Mouse (Mus musculus): ENCODE results near the gene AL732309.1.

DNA sequence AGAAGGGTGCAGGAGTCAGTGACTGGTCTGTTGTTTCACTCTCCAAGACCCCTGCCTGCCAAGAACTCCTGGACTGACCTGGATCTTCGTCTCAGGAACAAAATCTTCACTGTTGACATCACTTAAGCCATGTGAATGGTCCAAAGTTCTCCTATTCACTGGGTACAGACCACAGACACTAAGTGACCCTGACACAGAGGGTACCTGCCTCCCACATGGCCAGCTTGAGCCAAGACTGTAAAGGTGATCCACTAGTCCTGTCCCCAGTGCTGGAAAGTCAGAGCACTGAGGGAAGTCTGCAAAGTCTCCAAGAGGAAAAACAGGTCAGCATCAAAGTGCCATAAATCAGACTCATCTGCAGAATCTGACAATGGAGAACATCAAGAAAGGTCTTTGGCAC lies 39.1 kb downstream of the AL732309.1 start:
- TF ChIP-seq CTCF (conservative IDR thresholded peaks at IDR 0.05; ENCODE audit: low read length) = no peak
- no peak for TF ChIP-seq POU5F1 (IDR thresholded peaks at IDR 0.05; ENCODE audit: borderline replicate concordance, low read length)
